Mouse (Mus musculus) neutrophil, adult 5-6 weeks (primary cell): Measurements from ENCODE around the gene Shisal1. TPM values are rescaled to one million over a fixed set of nuclear protein-coding genes. Genes with fewer than 3 reads are reported as not detected.

Source experiments
- ATAC-seq: fragments of 151-379, 151-347 bp; 2 replicates; pipeline ENCODE4 v1.8.0; 2017; ENCODE audit warnings: mild to moderate bottlenecking, moderate TSS enrichment; ENCODE audit not compliant: insufficient number of reproducible peaks, poor library complexity, low FRiP score, severe bottlenecking; ENCODE audit errors: extremely low read depth
- total RNA-seq: library from RNA; stranded (forward); fragments of 200-1000 nt; gene quantifications from 2 replicates; pipeline ENCODE4 v1.2.3, GENCODE M21; 2017

Gene Shisal1
- total RNA-seq: not detected in 2 replicates

DNA sequence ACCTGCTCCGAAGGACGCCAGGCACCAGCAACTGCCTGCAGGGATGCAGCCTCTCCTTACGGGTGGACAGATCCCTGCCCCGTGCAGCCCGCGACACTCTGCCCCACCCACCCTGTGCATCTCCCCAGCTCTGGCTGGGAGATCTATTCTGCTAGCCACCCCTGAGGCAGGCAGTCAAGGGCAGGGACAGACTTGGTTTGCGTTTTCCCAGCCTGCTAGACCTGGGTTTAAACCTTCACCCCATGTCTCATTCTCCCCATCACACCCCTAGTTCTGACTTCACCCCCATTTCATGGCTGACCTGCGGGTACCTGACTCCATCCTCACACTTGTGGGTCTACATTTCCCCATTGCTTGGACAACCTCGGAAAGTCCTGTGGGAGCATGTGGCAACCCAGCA is at the start of gene Shisal1:
Gene Shisal1 (minus strand): TSS at position 101 of the 400 bp plus-strand sequence.
- no peak for ATAC-seq

GRCm38 (mm10) chr15:84490486-84490885 is 43.6 kb upstream of the Shisal1 start:
- ATAC-seq: no peak

GRCm38 (mm10) chr15:84484255-84484654 is 37.4 kb upstream of the Shisal1 start:
- no peak for ATAC-seq

- no peak for ATAC-seq
These were observed 36.7 kb upstream of the Shisal1 start for GRCm38 (mm10) chr15:84483622-84484021.

DNA sequence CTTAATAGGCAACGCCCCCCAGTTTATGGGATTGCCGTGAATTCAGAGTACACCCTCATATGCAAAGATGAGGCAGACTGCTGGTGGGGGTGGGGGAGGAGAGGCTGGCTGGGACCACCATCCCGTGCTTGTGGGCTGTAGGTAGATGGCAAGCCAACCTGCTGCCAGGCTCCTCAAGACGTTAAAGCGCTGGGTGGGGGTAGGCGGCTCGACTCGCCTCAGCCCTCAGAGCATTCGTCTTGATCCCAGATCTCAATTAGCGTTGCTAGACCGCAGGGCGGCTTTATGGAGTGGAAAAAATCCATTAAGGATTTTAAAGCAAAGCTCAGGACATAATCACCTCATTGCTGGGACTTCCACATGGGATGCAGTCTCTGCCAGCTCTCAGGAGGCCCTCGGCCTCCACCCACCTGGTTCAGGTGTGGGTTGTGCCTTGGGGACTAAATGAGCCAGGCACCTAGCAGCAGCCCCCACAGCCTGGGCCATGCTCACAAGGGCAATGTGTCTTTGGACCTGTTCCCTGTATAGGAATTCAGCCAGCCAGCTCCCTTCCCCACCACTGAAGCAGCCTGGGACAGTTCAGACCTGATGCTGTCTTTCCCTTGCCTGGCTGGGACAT is 34.5 kb upstream of the Shisal1 start:
- no peak for ATAC-seq

- no peak for ATAC-seq
These were observed 22.5 kb upstream of the Shisal1 start for GRCm38 (mm10) chr15:84469391-84469790.

DNA sequence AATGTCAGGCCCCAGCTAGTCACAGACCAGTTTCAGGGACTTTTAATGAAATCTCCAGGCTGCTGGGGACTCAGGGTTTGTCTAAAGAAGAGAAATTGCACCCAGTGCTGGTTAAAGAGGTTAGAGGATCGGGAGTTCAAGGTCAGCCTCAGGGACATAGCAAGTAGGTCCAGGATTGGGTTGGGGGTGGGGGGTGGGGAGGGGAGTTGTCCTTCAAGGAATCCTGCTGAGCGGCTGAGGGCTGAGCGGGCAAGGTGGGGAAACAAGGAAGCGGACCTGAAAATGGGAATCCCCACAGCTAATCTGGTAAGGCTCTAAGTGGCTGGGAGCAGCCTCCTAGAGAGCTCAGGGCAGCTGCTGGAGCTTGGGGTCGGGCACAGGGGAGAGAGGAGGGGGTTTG is 20.9 kb upstream of the Shisal1 start:
- ATAC-seq: no peak

- ATAC-seq: peak; percentile 50
These were observed 19.8 kb upstream of the Shisal1 start for GRCm38 (mm10) chr15:84466458-84467267.

DNA sequence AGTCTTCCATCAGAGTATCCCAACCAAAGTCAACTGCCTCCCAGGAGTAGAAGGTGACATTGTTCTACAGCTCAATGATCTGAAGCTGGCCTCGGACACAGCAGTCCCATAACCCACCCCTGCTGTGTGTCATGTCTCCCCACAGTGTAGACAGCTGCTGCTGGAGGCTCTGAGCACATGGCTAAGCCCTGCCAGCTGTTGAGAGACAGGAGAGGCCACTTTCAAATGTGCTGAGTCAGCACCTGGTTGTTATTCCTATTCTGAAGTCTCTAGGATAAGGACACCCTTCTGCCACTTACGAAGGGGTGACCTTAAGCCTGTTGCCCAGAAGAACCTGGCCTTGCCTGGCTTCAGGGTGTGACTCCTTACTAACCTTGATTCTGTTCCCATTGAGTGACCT is 14.5 kb upstream of the Shisal1 start:
- no peak for ATAC-seq

DNA sequence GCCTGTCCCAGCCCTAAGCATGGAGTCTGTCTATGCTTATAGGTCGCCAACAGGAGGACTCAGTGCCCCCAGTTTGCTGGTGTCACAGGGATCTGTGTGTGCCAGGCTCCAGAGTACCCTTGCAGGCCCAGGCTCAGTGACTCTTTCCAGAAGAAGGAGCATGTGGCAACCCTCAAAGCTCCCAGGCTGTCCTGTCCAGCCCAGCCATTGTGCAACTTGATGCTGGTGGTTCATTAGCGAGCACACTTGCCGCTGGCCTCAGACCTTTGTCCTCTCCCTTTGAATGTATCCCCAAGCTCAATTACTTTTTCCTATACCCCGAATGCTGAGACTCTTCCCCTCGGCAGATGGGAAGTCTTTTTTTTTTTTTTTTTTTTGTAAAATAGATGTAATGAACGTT is 12.1 kb upstream of the Shisal1 start:
- no peak for ATAC-seq

DNA sequence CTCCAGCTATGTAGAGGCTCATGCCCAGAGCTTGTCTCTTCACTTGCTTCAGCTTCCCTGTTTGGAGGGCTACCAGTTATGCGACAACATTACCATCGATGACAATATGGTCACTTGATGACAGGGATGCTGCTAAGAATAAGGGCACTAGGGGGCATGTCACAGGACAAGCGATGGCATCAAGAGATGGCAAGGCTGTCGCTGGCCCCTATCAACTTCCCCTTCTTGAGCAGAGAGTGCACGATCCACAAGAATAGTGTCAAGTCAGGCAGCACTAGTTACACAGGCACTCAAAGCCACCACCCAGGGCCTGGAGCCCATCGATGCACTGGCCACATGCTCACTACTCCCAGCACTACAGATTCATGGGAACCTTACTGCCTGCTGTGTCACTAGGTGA is 8.4 kb upstream of the Shisal1 start:
- no peak for ATAC-seq

DNA sequence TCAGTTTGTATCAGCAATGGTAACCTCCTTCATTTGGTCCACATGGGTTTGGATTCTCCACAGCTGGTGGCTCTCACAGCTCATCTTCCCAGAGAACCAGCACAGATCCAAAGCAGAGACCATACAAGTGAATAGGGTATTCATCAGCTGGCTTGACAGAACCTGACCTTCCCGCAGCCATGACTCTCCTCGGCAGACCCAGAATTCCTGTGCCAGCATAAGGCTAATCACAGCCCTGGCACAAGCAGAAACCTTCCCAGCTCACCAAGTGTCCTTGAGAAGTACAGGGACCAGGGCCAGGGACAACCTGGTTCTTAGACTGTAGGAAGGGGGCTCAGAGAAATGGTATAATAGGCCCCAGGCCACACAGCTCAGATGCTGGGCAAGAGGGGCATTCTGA is 6.2 kb upstream of the Shisal1 start:
- no peak for ATAC-seq

DNA sequence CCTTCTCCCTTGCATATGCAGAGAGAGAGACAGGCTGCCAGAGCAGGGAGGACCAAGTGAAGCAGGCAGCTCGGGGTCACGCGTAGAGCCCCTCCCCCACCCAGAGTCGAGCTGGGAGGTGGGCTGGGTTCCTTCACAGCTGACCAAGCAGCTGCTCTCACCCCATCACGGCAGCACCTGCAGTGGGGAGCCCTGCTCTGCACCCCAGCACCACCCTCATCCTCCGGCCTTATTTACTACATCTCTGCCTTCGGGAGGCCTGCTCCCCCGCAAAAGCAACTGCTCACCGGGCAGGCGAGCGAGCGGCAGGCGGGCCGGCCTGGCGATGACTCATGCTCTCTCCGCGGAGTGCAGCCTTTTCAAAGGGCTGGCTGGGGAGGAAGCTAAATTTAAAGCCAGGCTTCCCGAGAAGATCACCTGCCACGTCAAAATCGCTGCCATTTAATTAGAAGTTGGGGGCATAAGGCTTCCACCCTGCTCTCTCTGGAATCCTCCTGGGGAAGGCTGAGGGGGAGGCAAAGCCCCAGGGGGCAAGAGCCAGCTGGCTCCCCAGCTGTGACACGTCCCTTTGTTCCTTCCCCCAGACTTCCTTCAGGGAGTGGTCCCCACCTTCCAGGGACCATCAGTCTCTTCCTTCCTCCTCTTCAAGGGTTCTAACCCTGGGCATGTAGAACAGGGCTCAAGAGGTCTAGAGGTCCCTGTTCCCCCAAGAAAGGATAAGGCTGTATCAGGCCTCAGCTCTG is 3.7 kb upstream of the Shisal1 start:
- no peak for ATAC-seq

GRCm38 (mm10) chr15:84445812-84446716 is 833 bp downstream of the Shisal1 start:
- ATAC-seq: no peak

- ATAC-seq: no peak
These were observed 2.7 kb downstream of the Shisal1 start for GRCm38 (mm10) chr15:84444181-84444580.

- no peak for ATAC-seq
These were observed 3.3 kb downstream of the Shisal1 start for GRCm38 (mm10) chr15:84443631-84444030.

DNA sequence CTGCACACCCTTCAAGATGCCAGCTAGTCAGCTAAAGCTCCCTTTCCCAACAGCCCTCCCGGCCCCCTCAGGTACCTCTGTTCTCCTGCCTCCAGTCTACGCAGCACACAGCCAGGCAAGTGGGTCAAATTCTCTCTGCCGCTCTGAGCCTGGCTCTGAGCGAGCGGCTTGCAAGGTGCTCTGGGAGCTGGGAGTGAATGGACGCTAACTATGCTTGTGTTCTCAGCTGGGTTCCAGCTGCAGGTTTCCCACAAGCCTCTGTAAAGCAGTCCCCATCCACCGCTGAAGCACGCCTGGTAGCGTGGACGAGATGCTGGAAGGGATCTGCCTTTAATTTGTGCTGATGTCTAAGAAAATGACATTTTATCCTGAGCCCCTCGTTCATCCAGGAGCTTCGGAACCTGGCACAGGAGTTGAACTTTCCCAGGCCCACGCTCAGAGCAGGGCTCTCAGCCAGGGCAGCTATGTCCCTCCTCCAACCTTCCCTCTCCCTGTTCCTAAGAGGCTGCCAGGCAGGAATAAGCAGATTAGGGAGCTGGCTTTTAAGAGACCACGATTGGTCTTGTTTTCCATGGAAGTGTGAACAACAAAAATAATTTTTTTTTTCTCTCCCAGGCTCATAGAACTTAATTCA is 5.1 kb downstream of the Shisal1 start:
- no peak for ATAC-seq

DNA sequence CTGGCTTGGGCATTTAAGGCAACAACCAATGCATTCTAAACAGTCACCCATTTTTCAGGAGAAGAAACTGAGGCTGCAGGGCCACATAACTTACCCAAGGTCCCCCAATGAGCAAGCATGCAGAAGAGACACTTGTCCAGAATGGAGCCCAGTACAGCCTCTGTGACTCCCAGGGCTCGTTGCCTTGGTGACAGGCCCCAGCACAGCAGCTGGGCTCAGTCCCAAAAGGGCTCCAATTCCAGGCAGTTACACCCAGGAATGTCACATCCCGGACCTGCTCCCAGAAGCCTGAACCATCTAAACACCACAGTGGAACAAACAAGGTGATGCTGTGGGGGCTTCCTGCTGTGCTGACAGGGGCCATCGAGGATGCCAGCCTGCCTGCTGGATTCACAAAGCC is 6.1 kb downstream of the Shisal1 start:
- no peak for ATAC-seq
